Mouse (Mus musculus) embryo, embryonic 11.5 days (tissue): Measurements from ENCODE around the gene Hist1h2be.
"Not testable (repeated sequence)": the region's sequence is repeated elsewhere in the genome, so short reads cannot be mapped to it uniquely, and the experiment has no call there.

Experiments
- DNase-seq: peaks from one replicate; pipeline ENCODE4 v3.0.0-alpha.2; 2012; ENCODE audit warnings: low read depth, low spot score

Gene Hist1h2be

GRCm38 (mm10) chr13:23573034-23573897 is 47.7 kb downstream of the Hist1h2be start:
- DNase-seq: not testable (repeated sequence)

DNA sequence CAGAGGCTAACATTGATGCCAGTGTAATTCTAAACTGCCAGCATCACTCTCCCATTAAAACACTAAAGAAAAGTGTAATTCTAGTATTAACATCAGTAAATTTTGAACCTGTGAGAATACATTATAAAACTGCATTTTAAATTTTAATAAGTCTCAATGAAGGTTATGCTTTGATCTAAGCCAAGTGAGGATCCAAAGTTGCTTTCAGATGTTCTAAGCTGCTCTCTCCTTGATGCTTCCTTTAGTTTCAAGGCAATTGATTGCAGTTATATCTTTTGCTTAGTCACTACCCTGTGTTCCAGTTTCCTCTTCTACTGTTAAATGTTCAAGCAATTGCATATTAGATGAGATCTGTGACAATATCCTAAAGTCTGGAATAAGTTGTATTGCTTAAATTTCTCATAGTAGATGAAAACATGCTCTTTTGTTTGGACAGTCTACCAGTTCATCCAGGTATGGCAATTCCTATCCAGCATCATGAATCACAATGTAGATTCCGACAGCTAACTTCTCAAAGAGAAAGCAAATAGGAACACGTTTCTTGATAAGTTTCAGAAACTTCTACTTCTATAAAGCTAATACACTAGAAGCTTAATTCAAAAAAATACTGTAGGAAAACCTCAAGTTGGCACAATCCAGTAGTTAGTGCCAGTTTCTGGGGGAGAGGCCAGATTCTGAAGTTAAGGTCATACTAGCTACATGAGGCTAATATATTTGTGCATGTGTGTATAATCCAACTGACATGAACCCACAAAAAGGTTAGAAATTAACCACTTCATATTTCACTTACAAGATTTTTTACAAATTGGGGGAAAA is 48.5 kb downstream of the Hist1h2be start:
- no peak for DNase-seq

- DNase-seq: not testable (repeated sequence)
Measured at GRCm38 (mm10) chr13:23571504-23572217, 49.3 kb downstream of the Hist1h2be start.

- DNase-seq: no peak
Measured at GRCm38 (mm10) chr13:23571022-23571503, 49.9 kb downstream of the Hist1h2be start, which contains the start of the genes Hist1h2ae and Hist1h2bg. Gene Hist1h2ae, minus strand, starts transcription at chr13:23571220. Gene Hist1h2bg, plus strand, starts transcription at chr13:23571396.

DNA sequence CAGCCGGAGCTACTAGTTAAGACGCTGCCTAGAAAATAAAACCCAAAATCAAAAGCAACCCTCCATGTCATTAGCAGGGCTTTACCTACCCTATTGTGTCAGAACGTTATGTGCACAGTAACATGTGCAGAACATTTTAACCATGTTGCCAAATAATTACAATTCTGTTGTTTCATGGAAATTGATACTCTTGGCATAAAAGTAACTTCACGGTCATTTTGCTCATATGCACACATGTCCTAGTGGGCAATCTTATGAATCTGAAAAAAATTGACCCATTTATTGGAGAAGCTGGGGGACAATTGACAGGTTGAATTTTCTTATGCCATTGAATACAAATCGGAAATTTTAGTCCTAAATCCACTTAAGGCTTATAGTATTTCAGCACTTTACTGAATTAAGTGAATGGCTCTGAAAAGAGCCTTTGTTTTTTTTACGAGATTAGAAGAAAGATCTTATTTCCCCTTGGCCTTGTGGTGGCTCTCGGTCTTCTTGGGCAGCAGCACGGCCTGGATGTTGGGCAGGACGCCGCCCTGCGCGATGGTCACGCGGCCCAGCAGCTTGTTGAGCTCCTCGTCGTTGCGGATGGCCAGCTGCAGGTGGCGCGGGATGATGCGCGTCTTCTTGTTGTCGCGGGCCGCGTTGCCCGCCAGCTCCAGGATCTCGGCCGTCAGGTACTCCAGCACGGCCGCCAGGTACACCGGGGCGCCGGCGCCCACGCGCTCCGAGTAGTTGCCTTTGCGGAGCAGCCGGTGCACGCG is 50.5 kb downstream of the Hist1h2be start:
- not testable (repeated sequence) for DNase-seq

DNA sequence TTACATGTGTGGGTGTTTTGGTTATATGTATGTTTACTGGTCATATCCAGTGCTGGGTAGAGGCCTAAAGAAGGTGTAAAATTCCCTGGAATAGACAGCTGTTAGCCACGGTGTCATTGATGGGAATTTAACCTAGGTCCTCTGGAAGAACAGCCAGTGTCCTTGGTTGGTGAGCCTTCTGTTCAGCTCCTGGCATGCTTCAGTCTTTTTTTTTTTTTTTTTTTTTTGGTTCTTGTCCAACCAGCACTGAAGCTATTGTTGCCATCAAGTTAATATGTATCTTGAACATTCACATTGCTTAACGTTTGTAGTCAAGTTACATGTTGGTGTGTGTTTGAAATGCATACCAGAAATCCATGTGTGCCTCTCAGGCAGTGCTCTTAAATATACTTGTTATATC is 56.4 kb downstream of the Hist1h2be start:
- no peak for DNase-seq

DNA sequence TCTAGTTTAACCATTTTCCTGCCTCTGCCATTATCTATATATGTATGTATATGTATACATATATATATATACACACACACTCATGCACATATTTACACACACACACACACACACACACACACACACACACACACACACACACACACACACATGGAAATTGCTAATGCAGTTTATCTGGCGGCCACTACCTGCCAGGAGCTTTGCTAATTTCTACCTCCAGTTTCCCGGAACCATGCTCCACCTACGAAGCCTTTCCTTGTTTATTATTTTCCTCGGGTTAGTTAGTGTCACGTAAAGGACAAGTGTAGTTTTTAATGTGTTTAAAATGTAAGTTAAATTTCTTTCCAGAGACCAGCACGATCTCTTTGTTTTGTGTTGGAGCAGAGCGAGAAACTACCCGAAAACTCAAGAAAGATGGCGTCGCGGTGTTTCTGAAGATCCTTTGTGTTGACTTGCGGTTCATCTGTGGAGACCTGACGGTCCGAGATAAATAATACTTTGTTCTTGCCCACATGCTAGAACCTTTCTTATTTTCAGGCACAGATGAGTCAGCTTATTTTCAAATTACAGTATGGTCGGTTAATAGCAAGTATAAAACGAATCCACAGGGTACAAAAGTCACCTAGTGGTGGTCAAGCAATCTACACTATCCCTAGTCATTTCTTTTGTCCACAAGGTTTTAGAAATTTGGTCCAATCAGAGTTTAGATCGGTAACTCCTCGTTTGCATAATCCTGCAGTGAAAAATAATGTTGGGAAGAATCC is 58.0 kb downstream of the Hist1h2be start:
- no peak for DNase-seq

DNA sequence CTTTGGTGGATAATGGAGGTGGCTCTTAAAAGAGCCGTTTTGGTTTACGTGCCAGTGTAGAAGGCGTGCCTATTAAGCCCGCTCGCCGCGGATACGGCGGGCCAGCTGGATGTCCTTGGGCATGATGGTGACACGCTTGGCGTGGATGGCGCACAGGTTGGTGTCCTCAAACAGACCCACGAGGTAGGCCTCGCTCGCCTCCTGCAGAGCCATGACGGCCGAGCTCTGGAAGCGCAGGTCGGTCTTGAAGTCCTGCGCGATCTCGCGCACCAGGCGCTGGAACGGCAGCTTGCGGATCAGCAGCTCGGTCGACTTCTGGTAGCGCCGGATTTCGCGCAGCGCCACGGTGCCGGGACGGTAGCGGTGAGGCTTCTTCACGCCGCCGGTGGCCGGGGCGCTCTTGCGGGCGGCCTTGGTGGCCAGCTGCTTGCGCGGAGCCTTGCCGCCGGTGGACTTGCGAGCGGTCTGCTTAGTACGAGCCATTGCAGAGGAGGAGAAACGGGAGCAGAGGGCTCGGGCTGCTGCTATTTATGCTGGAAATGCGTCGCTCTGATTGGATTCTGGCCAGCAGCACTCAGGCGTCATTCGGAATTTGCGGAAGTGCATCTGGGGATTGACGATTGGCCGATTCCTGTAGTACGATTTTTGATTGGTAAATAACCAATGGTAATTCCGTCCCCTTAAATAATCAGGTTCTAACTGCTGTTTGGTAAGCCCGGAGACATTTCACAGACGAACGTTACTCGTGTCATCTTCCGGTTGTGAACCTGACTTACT is 58.9 kb downstream of the Hist1h2be start, which contains the start of gene Hist1h3e:
TSS of gene Hist1h3e (minus strand) at position 487 of the 777 bp plus-strand sequence.
- DNase-seq: peak; percentile 94

GRCm38 (mm10) chr13:23561531-23561882 is 59.4 kb downstream of the Hist1h2be start:
- not testable (repeated sequence) for DNase-seq

GRCm38 (mm10) chr13:23560699-23561098 is 60.2 kb downstream of the Hist1h2be start:
- DNase-seq: not testable (repeated sequence)

DNA sequence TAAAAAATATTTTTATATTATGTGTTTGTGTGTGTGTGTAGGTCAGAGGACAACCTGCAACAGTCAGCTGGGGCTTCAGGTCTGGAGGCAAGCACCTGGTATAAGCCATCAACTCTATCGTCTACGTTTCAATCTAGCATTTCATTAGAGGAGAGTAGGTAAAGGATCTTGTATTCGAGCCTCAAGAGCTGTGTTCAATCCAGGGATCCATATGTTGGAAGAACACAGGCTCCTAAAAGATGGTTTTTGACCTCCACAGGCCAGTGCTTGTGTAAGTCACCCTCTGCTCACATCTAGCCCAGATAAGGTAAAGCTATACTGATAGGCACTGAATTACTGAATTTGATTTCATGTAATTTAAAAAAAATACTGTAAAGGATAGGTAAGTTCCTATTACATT is 64.0 kb downstream of the Hist1h2be start:
- no peak for DNase-seq

- DNase-seq: no peak
Measured at GRCm38 (mm10) chr13:23555839-23556416, 65.0 kb downstream of the Hist1h2be start.

DNA sequence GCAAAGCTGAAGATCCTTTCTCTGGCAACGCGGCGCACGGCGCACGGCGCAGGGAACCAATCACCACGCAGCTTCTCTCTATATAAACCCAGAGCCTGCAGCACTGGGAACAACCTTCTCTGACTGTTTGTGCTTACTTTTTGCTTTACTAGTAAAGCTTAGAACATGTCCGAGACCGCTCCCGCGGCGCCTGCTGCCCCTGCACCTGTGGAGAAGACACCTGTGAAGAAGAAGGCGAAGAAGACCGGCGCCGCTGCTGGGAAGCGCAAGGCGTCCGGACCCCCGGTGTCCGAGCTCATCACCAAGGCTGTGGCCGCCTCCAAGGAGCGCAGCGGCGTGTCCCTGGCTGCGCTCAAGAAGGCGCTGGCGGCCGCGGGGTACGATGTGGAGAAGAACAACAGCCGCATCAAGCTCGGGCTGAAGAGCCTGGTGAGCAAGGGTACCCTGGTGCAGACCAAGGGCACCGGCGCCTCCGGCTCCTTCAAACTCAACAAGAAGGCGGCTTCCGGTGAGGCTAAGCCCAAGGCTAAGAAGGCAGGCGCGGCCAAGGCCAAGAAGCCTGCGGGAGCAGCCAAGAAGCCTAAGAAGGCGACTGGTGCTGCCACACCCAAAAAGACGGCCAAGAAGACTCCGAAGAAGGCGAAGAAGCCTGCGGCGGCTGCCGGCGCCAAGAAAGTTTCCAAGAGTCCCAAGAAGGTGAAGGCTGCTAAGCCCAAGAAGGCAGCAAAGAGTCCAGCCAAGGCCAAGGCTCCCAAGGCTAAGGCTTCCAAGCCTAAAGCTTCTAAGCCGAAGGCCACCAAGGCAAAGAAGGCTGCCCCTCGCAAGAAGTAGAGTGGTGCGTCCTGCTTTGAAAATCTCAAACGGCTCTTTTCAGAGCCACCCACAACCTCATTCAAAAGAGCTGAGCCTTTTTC is 65.7 kb downstream of the Hist1h2be start:
- no peak for DNase-seq

GRCm38 (mm10) chr13:23554393-23554792 is 66.5 kb downstream of the Hist1h2be start:
- DNase-seq: no peak

- no peak for DNase-seq
Measured at GRCm38 (mm10) chr13:23552962-23553361, 68.0 kb downstream of the Hist1h2be start, which contains the start of gene Hist1h1d. Gene Hist1h1d, plus strand, starts transcription at chr13:23553262.

DNA sequence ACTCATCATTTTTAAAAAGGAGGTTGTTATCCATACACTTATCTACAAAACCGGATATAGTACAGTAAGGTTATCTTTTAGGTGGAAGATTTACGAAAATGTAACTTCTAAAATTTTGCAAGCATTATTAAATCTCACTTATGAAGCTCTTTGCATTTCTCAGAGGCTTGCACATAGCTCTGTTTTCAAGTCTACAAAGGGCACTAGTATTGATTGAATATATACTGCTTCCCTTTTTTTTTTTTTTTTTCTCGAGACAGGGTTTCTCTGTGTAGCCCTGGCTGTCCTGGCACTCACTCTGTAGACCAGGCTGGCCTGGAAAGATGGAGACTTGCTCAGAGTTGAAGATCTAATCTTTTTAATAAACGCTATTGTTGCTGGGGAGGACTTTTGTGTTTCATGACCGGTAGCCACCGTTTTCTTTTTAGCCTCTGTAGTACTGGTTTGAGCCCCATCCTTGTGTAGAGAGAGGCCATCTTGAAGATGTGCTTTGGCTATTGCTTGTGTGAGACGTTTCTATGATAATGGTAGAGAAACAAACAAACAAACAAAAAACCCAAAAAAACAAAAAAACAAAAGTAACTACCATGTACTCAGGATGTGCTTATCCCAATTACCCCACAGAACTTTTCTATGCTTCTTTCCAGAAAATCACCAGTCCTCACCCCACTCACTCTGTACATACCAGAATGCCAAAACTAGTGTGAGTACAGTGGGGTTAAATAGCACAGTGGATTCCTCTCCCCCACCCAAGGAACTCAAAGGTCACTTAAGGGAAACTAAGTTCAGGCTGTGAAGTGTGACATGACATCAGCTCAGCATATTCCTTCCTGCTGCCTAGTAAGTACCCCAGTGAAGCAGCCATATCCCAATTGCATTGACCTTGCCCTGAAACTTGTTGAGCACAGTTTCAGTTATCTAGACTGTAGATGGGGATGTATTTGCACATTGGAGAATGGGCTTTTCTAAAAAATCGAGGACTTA is 68.7 kb downstream of the Hist1h2be start:
- no peak for DNase-seq
